Mouse (Mus musculus) spleen, adult 18-20 months (tissue): ENCODE data around the gene Limch1.

Experiments used
- DNase-seq, 2 experiments: peaks; one replicate each; pipeline ENCODE4 v3.0.0; 2022; ENCODE audit warnings: mixed read lengths in 2 of 2

The Limch1 gene

GRCm38 (mm10) chr5:66989531-66989930 lies 243.9 kb downstream of the Limch1 start:
- DNase-seq: no peak

GRCm38 (mm10) chr5:66992401-66992800 lies 246.8 kb downstream of the Limch1 start:
- no peak for DNase-seq

- no peak for DNase-seq
Measured at GRCm38 (mm10) chr5:66993076-66993475, 247.4 kb downstream of the Limch1 start.

- no peak for DNase-seq
Measured at GRCm38 (mm10) chr5:66996124-66996523, 250.5 kb downstream of the Limch1 start.

GRCm38 (mm10) chr5:66996886-66997599 lies 251.4 kb downstream of the Limch1 start:
- peak in 1 of 2 experiments; percentile 22 for DNase-seq

- no peak for DNase-seq
Measured at GRCm38 (mm10) chr5:66997600-66997930, 251.9 kb downstream of the Limch1 start.

- DNase-seq: no peak
Measured at GRCm38 (mm10) chr5:66998341-66998740, 252.7 kb downstream of the Limch1 start.

- no peak for DNase-seq
Measured at GRCm38 (mm10) chr5:67002346-67002745, 256.7 kb downstream of the Limch1 start.

- no peak for DNase-seq
Measured at GRCm38 (mm10) chr5:67004619-67005018, 259.0 kb downstream of the Limch1 start.

GRCm38 (mm10) chr5:67011043-67011870 lies 265.6 kb downstream of the Limch1 start:
- DNase-seq: no peak

- DNase-seq: no peak
Measured at GRCm38 (mm10) chr5:67011985-67012384, 266.4 kb downstream of the Limch1 start.

- no peak for DNase-seq
Measured at GRCm38 (mm10) chr5:67013926-67014325, 268.3 kb downstream of the Limch1 start.

GRCm38 (mm10) chr5:67016450-67016849 lies 270.8 kb downstream of the Limch1 start:
- peak; percentile 22 to 56 for DNase-seq

- DNase-seq: no peak
Measured at GRCm38 (mm10) chr5:67024459-67025050, 278.9 kb downstream of the Limch1 start.

- no peak for DNase-seq
Measured at GRCm38 (mm10) chr5:67025095-67025494, 279.5 kb downstream of the Limch1 start.

GRCm38 (mm10) chr5:67025581-67025980 lies 280.0 kb downstream of the Limch1 start:
- DNase-seq: no peak

- no peak for DNase-seq
Measured at GRCm38 (mm10) chr5:67028786-67029185, 283.2 kb downstream of the Limch1 start.

- DNase-seq: no peak
Measured at GRCm38 (mm10) chr5:67029946-67030345, 284.3 kb downstream of the Limch1 start.

- no peak for DNase-seq
Measured at GRCm38 (mm10) chr5:67032601-67033000, 287.0 kb downstream of the Limch1 start.

- no peak for DNase-seq
Measured at GRCm38 (mm10) chr5:67043932-67044331, 298.3 kb downstream of the Limch1 start.

GRCm38 (mm10) chr5:67048003-67048402 lies 302.4 kb downstream of the Limch1 start:
- peak in 1 of 2 experiments; percentile 20 for DNase-seq

GRCm38 (mm10) chr5:67057803-67058202 lies 312.2 kb downstream of the Limch1 start:
- DNase-seq: no peak

- DNase-seq: no peak
Measured at GRCm38 (mm10) chr5:67060519-67060918, 314.9 kb downstream of the Limch1 start.

GRCm38 (mm10) chr5:67063596-67063995 lies 318.0 kb downstream of the Limch1 start:
- DNase-seq: no peak
